Mouse (Mus musculus) hindbrain, embryonic 13.5 days (tissue): Measurements from ENCODE around the gene Tfb1m. TPM values are rescaled to one million over a fixed set of nuclear protein-coding genes. Genes with fewer than 3 reads are reported as not detected.

Source experiments
- ATAC-seq: fragments of 200-750 bp; cut with Nextera tagmentation; 2 replicates; pipeline ENCODE4 v1.8.0; 2017; ENCODE audit warnings: moderate TSS enrichment; ENCODE audit not compliant: low FRiP score
- H3K27ac ChIP-seq: fragments of 300-500 bp; sonication (generic); 2 replicates; pipeline ENCODE4 v1.5.1; 2015; ENCODE audit warnings: inconsistent platforms, mild to moderate bottlenecking, moderate library complexity
- H3K27me3 ChIP-seq: fragments of 300-500 bp; sonication (generic); 2 replicates; pipeline ENCODE4 v1.6.1; 2015; ENCODE audit warnings: mild to moderate bottlenecking, inconsistent platforms
- H3K36me3 ChIP-seq: fragments of 300-500 bp; sonication (generic); 2 replicates; pipeline ENCODE4 v1.6.1; 2015; ENCODE audit warnings: mild to moderate bottlenecking, inconsistent platforms
- H3K4me1 ChIP-seq: fragments of 300-500 bp; sonication (generic); replicated peaks from 2 replicates; pipeline ENCODE4 v1.6.1; 2015; ENCODE audit warnings: inconsistent platforms
- H3K4me2 ChIP-seq: fragments of 300-500 bp; sonication (generic); 2 replicates; pipeline ENCODE4 v1.6.1; 2015; ENCODE audit warnings: inconsistent platforms, mild to moderate bottlenecking, moderate library complexity
- H3K4me3 ChIP-seq: fragments of 300-500 bp; sonication (generic); 2 replicates; pipeline ENCODE4 v1.5.1; 2015; ENCODE audit warnings: mild to moderate bottlenecking, inconsistent platforms
- H3K9ac ChIP-seq: fragments of 300-500 bp; sonication (generic); 2 replicates; pipeline ENCODE4 v1.6.1; 2015; ENCODE audit warnings: mild to moderate bottlenecking, inconsistent platforms
- H3K9me3 ChIP-seq: fragments of 300-500 bp; sonication (generic); 2 replicates; pipeline ENCODE4 v1.6.1; 2016; ENCODE audit warnings: inconsistent platforms
- WGBS: fragments of 180-500 bp; shearing (Covaris S2); methylation state at CpG from one replicate; pipeline ENCODE4 v1.1.7; 2015; 5-methylcytosine and 5-hydroxymethylcytosine counted together
- polyA plus RNA-seq: library from polyadenylated mRNA; unstranded; fragments of >200 nt; fragmentation: Nextera tagmentation; extraction: Ambion mirVana; gene quantifications from 2 replicates; pipeline ENCODE4 v1.2.1, GENCODE M21; 2015

The Tfb1m gene
- 14.0 and 14.5 TPM in 2 replicates for polyA plus RNA-seq

DNA sequence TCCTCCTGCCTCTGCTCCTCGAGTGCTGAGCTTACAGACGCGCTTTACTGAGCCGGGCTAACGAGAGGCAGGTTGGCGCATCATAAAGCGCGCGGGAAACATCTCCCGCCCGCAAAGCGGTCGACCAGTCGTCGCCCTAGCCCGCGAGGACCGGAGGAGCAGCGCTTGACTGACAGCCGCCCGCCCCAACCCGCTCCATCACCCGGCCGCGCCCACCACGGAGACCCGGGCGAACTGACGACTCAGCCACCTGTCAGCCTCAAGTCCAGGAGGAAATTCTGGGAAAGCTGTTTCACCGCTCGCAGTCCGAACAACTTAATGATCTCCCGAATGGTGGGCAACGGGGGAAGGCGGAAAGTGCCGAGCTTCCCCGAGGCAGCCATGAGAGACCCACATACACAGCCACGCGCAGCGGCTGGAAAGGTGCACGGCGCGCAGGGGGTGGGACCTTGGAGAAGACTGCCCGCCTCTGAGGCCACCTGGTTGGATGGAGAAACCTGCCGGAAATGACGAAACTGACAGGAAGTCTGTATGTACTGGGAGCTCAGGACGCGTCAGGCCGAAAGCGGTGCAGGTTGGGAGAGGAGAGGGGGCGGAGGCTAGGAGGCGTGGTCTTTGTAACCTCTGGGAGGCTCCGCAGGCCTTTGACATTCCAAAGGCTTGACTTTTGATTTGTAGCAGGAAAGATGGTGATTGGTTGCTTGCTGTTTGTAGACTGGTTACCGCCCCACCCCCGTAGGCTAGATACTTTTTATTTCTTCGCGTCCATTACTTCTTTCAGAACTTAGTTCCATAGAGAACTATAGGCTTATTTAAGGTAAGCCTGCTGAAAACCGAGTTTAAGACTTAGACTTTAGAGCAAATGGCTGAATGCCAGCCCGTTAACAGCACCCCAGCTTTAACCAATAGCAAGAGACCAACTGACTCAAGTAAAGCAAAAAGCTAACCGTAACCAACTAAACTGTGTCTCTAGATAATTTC lies at the start of gene Tfb1m:
Gene Tfb1m, minus strand, starts transcription at position 451 of the 981 bp plus-strand sequence.
- Histone ChIP-seq H3K27me3 (no peaks in the 10 kb centered on the region), H3K9ac (peak within 1 kb of the TSS; percentile 74), H3K27ac (peak within 1 kb of the TSS; percentile 91), H3K36me3 (no peaks in the 10 kb centered on the region), H3K4me2 (peak within 1 kb of the TSS; percentile 66), H3K4me3 (peak within 1 kb of the TSS; percentile 58), H3K4me1 (peaks cover 16% of the 10 kb centered on the region), H3K9me3 (no peaks in the 10 kb centered on the region)
- peak; percentile 100 for ATAC-seq
- under 1% methylated on average over 60 of the region's 60 CpGs for WGBS

DNA sequence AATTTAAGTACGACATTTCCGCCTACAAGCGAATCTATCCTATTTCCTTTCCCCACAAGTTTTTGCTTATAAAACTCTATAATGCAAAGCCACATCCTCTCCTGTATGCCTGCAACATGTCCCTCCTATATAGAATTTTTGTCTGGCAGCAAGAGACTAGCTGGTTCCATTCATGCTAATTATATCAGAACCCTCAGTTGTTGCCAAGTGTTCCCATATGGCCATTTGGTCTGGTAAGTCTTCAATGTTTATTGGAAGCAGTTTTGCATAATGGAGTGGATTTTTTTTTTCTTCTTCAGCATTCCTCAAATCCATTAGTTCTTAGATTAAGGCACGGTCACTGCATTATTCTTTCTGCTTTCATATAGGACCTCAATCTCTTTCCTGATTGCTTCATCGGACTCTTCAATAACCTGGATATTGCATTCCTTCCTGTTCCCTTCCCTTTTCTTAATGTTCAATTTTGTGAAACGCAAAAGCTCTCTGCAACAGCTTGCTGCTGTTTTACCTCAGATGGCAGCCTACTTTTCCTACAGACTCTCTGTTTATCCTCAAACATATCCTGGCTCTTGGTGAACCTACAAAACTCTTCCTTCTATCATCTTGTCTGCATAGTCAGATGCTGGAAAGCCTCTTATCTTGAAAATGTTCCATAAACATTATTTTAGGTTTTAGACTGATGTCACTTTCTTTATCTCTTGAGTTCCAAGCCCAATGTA lies 45.5 kb upstream of the Tfb1m start:
- H3K4me2 ChIP-seq: no peak overlapping the region
- no peak overlapping the region for H3K9ac ChIP-seq
- no peaks in the 10 kb centered on the region for H3K9me3 ChIP-seq
- ATAC-seq: no peak
- 0 out of 2 replicates have a peak, but pooled peaks cover 1% of the 10 kb centered on the region for H3K4me1 ChIP-seq
- H3K27ac ChIP-seq: no peak overlapping the region
- H3K27me3 ChIP-seq: no peaks in the 10 kb centered on the region
- no peaks in the 10 kb centered on the region for H3K36me3 ChIP-seq
- WGBS: 93% methylated on average over 6 of the region's 6 CpGs
- H3K4me3 ChIP-seq: no peak overlapping the region

DNA sequence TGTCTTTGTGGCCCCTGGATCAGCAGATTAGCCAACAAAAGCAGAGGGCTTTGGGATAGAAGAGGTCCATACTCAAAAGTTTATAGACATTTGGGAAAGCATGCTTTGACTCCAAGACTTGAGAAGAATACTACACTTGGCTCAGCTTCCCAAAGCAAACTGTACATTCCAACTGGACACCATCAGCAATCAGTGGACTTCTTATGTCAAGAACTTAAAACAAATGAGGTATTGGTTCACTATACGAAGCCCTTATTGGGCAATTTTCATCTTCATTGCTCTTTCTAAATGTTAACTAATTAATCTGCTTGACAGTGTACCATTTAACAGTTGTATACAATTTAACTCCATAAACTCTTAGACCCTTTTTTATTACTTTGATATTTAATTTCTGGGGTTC lies 40.8 kb upstream of the Tfb1m start:
- Histone ChIP-seq H3K9ac (no peak overlapping the region), H3K36me3 (no peaks in the 10 kb centered on the region), H3K9me3 (no peaks in the 10 kb centered on the region), H3K4me2 (no peak overlapping the region), H3K4me1 (0 out of 2 replicates have a peak, but pooled peaks cover 4% of the 10 kb centered on the region), H3K27ac (no peak overlapping the region), H3K4me3 (no peak overlapping the region), H3K27me3 (no peaks in the 10 kb centered on the region)
- no peak for ATAC-seq
- 73% methylated on average over 1 of the region's 1 CpGs for WGBS

DNA sequence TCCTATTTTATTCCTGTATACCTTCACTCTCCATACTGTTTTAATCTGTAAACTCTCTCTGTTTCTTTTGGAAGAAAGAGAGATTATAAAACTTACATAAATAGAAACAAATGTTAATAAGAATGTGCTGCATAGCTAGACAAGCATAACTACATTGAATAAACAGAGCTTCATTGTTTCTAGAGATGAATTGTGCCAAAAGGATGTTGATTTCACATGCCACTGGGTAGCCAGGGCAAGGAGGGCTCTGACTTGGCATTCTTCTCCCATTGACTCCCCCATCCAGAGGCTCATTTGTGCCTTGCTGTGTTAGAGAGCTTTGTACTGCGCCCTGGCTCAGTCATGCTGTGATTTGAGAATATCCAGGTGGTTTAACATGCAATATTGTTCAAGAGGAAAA lies 40.3 kb upstream of the Tfb1m start:
- 0 out of 2 replicates have a peak, but pooled peaks cover 4% of the 10 kb centered on the region for H3K4me1 ChIP-seq
- H3K4me2 ChIP-seq: no peak overlapping the region
- H3K27me3 ChIP-seq: no peaks in the 10 kb centered on the region
- H3K36me3 ChIP-seq: no peaks in the 10 kb centered on the region
- no peak overlapping the region for H3K4me3 ChIP-seq
- H3K9ac ChIP-seq: no peak overlapping the region
- H3K9me3 ChIP-seq: no peaks in the 10 kb centered on the region
- WGBS: 69% methylated on average over 1 of the region's 1 CpGs
- H3K27ac ChIP-seq: no peak overlapping the region
- no peak for ATAC-seq

DNA sequence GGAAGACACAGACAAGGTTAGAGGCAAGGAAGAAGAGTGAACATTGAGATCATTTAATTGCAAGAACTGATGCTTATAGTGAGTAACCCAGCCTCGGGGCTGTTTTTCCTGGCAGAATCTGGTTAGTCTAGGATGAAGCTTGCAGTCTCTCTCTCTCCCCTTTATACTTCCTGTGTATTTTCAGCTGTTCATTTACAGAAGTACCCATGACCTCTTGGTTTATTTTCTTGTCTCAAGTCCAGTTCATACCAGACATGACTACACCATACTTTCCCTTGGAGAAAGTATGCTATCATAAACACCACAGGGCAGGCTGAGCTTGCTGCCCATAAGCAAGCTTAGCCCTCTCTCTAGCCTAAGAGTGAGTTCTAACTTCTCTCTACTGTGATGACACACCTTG lies 39.5 kb upstream of the Tfb1m start:
- H3K4me1 ChIP-seq: 0 out of 2 replicates have a peak, but pooled peaks cover 4% of the 10 kb centered on the region
- no peak overlapping the region for H3K4me3 ChIP-seq
- H3K9me3 ChIP-seq: no peaks in the 10 kb centered on the region
- 68% methylated on average over 1 of the region's 1 CpGs for WGBS
- H3K36me3 ChIP-seq: no peaks in the 10 kb centered on the region
- H3K4me2 ChIP-seq: no peak overlapping the region
- H3K27me3 ChIP-seq: no peaks in the 10 kb centered on the region
- ATAC-seq: no peak
- no peak overlapping the region for H3K9ac ChIP-seq
- no peak overlapping the region for H3K27ac ChIP-seq

DNA sequence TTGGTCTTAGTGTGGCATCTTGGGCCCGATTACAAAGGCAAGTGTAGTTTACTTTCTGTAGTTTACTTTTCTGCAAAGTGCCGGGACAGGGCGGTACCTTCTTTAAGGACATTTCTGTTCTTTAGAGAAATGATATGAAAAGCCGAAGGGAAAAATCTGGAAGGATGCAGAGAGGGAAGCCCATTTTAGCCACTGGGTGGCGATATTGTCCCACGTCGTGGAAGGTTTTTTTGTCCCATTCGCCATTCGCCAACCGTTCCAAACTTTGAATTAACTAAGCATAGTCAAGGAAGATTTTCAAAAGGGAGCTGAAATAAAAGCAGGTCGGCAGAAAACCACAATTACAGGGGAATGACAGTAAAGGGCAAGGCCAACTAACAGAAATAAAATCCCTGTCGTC lies 13.3 kb upstream of the Tfb1m start:
- 0 out of 2 replicates have a peak overlapping the region, but pooled peaks have one; percentile 19 for H3K4me2 ChIP-seq

DNA sequence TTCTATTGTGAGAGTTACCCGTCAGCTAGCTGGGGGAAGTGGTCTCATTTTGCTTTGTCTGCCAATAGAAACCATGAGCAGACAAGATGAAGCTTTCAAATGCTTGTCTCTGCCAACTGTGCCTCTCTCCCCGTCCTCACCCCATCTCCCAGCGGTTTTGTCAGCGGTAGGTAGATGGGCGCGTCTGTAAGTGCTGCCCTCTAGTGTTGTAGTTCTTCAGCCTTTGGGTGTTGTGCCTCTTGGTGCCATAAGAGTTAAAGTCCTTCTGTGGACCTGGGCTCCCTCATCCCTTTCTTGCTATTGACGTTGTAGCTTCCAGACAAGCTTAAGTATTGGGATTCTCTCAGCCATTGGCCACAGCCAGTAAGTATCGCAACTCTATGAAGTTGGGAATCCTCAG lies 4.8 kb upstream of the Tfb1m start:
- Histone ChIP-seq H3K27me3 (no peaks in the 10 kb centered on the region), H3K4me2 (no peak overlapping the region), H3K4me1 (peaks cover 7% of the 10 kb centered on the region), H3K36me3 (no peaks in the 10 kb centered on the region), H3K9me3 (no peaks in the 10 kb centered on the region), H3K9ac (no peak overlapping the region), H3K4me3 (no peak overlapping the region), H3K27ac (no peak overlapping the region)
- WGBS: 64% methylated on average over 8 of the region's 8 CpGs
- ATAC-seq: no peak

More for the DNA sequence above, 13.3 kb upstream of the Tfb1m start:
- Histone ChIP-seq H3K9me3 (no peaks in the 10 kb centered on the region), H3K27me3 (no peaks in the 10 kb centered on the region), H3K4me3 (no peak overlapping the region), H3K27ac (no peak overlapping the region), H3K4me1 (peaks cover 2% of the 10 kb centered on the region), H3K9ac (no peak overlapping the region), H3K36me3 (no peaks in the 10 kb centered on the region)
- WGBS: 5% methylated on average over 12 of the region's 12 CpGs
- no peak for ATAC-seq

DNA sequence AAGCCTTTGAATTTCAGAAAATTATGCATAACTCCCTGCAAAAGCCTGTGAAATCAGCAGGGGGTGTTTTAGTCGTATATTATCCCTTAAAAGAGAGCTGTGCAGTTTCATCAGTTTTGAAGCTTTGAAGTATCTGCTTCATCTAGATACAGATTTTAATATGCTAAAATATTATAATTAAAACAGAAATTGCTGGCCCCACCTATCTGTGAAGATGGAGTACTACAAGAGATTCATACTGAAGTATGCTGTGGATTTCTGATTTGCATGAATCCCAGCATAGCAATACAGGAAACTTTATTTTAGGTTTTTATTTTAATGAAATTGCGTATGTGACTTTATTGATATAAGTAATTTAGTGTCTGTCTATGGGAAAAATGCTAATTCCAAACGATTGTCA lies 3.0 kb upstream of the Tfb1m start:
- Histone ChIP-seq H3K4me3 (no peak overlapping the region), H3K27ac (no peak overlapping the region), H3K9me3 (no peaks in the 10 kb centered on the region), H3K36me3 (no peaks in the 10 kb centered on the region), H3K4me2 (no peak overlapping the region), H3K27me3 (no peaks in the 10 kb centered on the region), H3K9ac (no peak overlapping the region), H3K4me1 (peaks cover 16% of the 10 kb centered on the region)
- 77% methylated on average over 3 of the region's 3 CpGs for WGBS
- ATAC-seq: no peak

DNA sequence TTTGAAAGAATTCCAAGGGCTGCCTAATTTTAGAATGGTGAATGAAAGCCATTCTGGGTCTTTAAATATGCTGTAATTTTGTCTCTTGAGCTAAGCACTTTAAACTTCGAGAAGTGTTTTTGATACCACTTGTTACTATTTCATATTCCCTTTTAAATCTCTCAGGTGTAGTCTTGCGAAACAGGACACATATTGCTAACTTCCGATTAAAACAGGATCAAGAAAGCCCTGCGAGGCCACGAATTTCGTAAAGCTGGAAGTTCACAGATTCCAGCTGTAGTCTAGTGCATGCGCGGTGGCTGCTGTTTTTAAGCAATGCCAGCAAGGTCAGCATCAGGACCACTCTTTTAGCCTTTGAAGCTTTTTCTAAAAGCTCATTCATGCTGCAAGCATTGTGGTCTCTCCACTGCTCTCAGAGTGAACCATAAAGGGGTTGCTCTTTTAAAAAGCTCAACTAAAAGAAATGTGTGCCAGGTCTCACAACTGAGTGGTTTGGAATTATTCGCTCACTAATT lies 832 bp upstream of the Tfb1m start:
- Histone ChIP-seq H3K27ac (peak overlapping the region; percentile 91), H3K36me3 (no peaks in the 10 kb centered on the region), H3K9me3 (no peaks in the 10 kb centered on the region), H3K27me3 (no peaks in the 10 kb centered on the region), H3K9ac (no peak overlapping the region), H3K4me3 (peak overlapping the region; percentile 58), H3K4me2 (peak overlapping the region; percentile 66), H3K4me1 (peaks cover 16% of the 10 kb centered on the region)
- ATAC-seq: no peak
- WGBS: 67% methylated on average over 9 of the region's 9 CpGs

DNA sequence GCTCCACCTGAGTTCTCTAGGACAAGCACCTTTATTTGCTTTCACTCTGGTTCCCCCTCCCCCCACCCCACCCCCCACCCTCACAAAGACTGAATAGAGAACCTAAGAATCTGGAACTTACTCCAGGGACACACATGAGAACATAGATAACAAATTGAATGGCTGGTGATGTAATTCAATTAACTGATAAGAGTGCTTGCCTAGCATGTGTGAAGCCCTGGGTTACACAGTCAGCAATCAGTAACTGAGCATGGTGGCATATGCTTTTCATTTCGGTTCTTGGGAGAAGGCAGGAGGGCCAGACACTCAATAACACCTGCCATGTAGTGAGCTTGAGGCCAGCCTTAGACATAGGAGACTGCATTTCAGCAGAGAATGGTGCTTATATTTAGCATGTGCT lies 1.3 kb downstream of the Tfb1m start:
- Histone ChIP-seq H3K4me2 (peak overlapping the region; percentile 66; the same call in 1 of the 2 replicates), H3K4me3 (no peak overlapping the region), H3K27me3 (no peaks in the 10 kb centered on the region), H3K27ac (no peak overlapping the region), H3K9me3 (no peaks in the 10 kb centered on the region), H3K4me1 (peaks cover 16% of the 10 kb centered on the region), H3K36me3 (peaks cover 5% of the 10 kb centered on the region; the same call in 1 of the 2 replicates), H3K9ac (no peak overlapping the region)
- ATAC-seq: no peak
- 73% methylated on average over 1 of the region's 1 CpGs for WGBS

DNA sequence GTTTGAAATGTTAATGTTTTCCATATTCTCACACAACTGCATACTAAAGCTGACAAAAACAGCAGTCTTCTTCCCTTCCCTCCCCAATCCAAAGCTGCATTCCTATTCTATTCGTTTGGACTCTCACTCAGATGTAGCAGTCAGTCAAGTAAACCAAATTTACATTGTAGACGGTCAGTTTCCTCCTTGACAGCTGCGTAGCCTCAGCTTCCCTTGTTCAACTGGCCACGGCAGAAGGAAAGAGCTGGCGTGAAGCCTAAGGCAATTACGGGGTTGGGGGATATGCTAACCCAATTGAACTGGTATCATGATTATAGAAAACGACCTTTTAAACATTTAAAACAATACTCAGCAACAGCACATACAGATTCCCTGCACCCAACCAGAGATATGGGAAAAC lies 9.9 kb downstream of the Tfb1m start:
- no peak for ATAC-seq
- H3K4me3 ChIP-seq: no peak overlapping the region

DNA sequence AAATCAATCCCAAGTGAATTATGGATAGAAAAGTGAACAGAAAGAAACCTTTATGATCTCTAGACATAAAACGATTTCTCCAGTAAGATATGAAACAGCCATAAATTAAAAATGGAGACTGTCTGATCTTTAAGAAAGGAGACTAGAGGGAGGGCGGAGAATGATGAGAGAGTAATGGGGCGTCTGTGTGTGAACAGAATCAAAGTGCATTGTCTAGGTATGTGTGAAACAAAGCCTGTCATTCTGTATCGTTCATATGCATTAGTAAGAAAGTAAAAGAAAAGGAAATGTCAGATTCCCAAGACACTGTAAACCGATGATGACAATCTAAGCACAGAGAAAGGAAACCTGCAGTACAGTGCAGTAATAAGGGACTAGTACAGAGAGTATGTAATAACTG lies 16.5 kb downstream of the Tfb1m start:
- Histone ChIP-seq H3K9ac (no peak overlapping the region), H3K4me3 (no peak overlapping the region), H3K4me1 (no peaks in the 10 kb centered on the region), H3K4me2 (no peak overlapping the region), H3K36me3 (peaks cover 15% of the 10 kb centered on the region), H3K27ac (no peak overlapping the region), H3K27me3 (no peaks in the 10 kb centered on the region), H3K9me3 (no peaks in the 10 kb centered on the region)
- ATAC-seq: no peak
- 89% methylated on average over 5 of the region's 5 CpGs for WGBS

More for the DNA sequence above, 9.9 kb downstream of the Tfb1m start:
- Histone ChIP-seq H3K9ac (no peak overlapping the region), H3K9me3 (no peaks in the 10 kb centered on the region), H3K27ac (no peak overlapping the region), H3K36me3 (peaks cover 7% of the 10 kb centered on the region), H3K4me1 (no peaks in the 10 kb centered on the region), H3K4me2 (no peak overlapping the region), H3K27me3 (no peaks in the 10 kb centered on the region)
- WGBS: 63% methylated on average over 7 of the region's 7 CpGs
